Mouse (Mus musculus): ENCODE results near the gene Uqcrh.
A peak's percentile ranks its signal among the peaks of the same experiment; 100 is the strongest.

Gene Uqcrh

GRCm38 (mm10) chr4:116074861-116075620, at the start of gene Uqcrh, which contains the start of gene Lrrc41:
Uqcrh (minus strand) TSS chr4:116075071.
Lrrc41 (plus strand) TSS chr4:116075269.
- peak; percentile 95 to 96 for DNase-seq (ENCODE audit: low spot score in 2 of 2)

GRCm38 (mm10) chr4:116123602-116124519, 49.0 kb upstream of the Uqcrh start, which contains the start of the genes Rad54l and Pomgnt1:
Rad54l (minus strand) TSS chr4:116123690.
Pomgnt1 (plus strand) TSS chr4:116123840.
- DNase-seq (ENCODE audit: low spot score in 2 of 2) = peak; percentile 76 to 80

GRCm38 (mm10) chr4:116122762-116123161, 47.9 kb upstream of the Uqcrh start:
- no peak for DNase-seq (ENCODE audit: low spot score in 2 of 2)

- DNase-seq (ENCODE audit: low spot score in 2 of 2) = no peak
Observed at GRCm38 (mm10) chr4:116111486-116111885, 36.6 kb upstream of the Uqcrh start.

- no peak for DNase-seq (ENCODE audit: low spot score in 2 of 2)
Observed at GRCm38 (mm10) chr4:116110695-116111094, 35.8 kb upstream of the Uqcrh start.

GRCm38 (mm10) chr4:116105278-116105677, 30.4 kb upstream of the Uqcrh start:
- DNase-seq (ENCODE audit: low spot score in 2 of 2) = no peak

- DNase-seq (ENCODE audit: low spot score in 2 of 2) = no peak
Observed at GRCm38 (mm10) chr4:116100959-116101358, 26.1 kb upstream of the Uqcrh start.

GRCm38 (mm10) chr4:116097211-116097610, 22.3 kb upstream of the Uqcrh start:
- no peak for DNase-seq (ENCODE audit: low spot score in 2 of 2)

- no peak for DNase-seq (ENCODE audit: low spot score in 2 of 2)
Observed at GRCm38 (mm10) chr4:116096291-116096690, 21.4 kb upstream of the Uqcrh start.

- DNase-seq (ENCODE audit: low spot score in 2 of 2) = peak in 1 of 2 experiments; percentile 24
Observed at GRCm38 (mm10) chr4:116088510-116089249, 13.8 kb upstream of the Uqcrh start.

GRCm38 (mm10) chr4:116077240-116078095, 2.6 kb upstream of the Uqcrh start:
- DNase-seq (ENCODE audit: low spot score in 2 of 2) = no peak

- DNase-seq (ENCODE audit: low spot score in 2 of 2) = peak in 1 of 2 experiments; percentile 29
Observed at GRCm38 (mm10) chr4:116076369-116077231, 1.7 kb upstream of the Uqcrh start.

- DNase-seq (ENCODE audit: low spot score in 2 of 2) = peak; percentile 42 to 60
Observed at GRCm38 (mm10) chr4:116075631-116076368, 929 bp upstream of the Uqcrh start.

GRCm38 (mm10) chr4:116074145-116074675, 661 bp downstream of the Uqcrh start:
- DNase-seq (ENCODE audit: low spot score in 2 of 2) = no peak

GRCm38 (mm10) chr4:116073146-116073545, 1.7 kb downstream of the Uqcrh start:
- DNase-seq (ENCODE audit: low spot score in 2 of 2) = no peak

- DNase-seq (ENCODE audit: low spot score in 2 of 2) = no peak
Observed at GRCm38 (mm10) chr4:116070116-116070515, 4.8 kb downstream of the Uqcrh start.

- no peak for DNase-seq (ENCODE audit: low spot score in 2 of 2)
Observed at GRCm38 (mm10) chr4:116063855-116064254, 11.0 kb downstream of the Uqcrh start.

- no peak for DNase-seq (ENCODE audit: low spot score in 2 of 2)
Observed at GRCm38 (mm10) chr4:116059012-116059726, 15.7 kb downstream of the Uqcrh start.
